Mouse (Mus musculus) left cerebral cortex, postnatal 10 days (tissue): Measurements from ENCODE around the gene Emilin1. TPM values are rescaled to one million over a fixed set of nuclear protein-coding genes. Genes with fewer than 3 reads are reported as not detected.
A peak's percentile ranks its signal among the peaks of the same experiment; 100 is the strongest.

ENCODE experiments used
- DNase-seq, 2 experiments: peaks; one replicate each; pipeline ENCODE4 v3.0.0; 2021 to 2022; ENCODE audit warnings: low spot score in 2 of 2, mixed read lengths in 1 of 2; ENCODE audit errors: extremely low spot score in 1 of 2
- intact Hi-C: fragments of 180-260 bp; cut with DNase I; formaldehyde crosslinking; loops from one replicate; pipeline ENCODE4 v1.15.1; 2025
- total RNA-seq, 2 experiments: library from RNA; stranded (reverse); gene quantifications; 2 replicates each; pipeline ENCODE4 v1.2.3; 2021

Emilin1 gene
- total RNA-seq, 2 experiments from 2014 or later, result 5.1 to 5.5 TPM

GRCm38 (mm10) chr5:30889088-30889754, 24.0 kb upstream of the Emilin1 start:
- DNase-seq, result peak; percentile 36 to 87
- intact Hi-C loops, result loop anchor here (5.0 to 10.0 kb wide), 2 partner anchors 82 to 184 kb away; no protein-coding TSS in a partner anchor

GRCm38 (mm10) chr5:30890375-30890774, 22.8 kb upstream of the Emilin1 start:
- no peak for DNase-seq
- intact Hi-C loops, result no loop called here

- intact Hi-C loops, result no loop called here
- DNase-seq, result no peak
These were observed 11.3 kb upstream of the Emilin1 start for GRCm38 (mm10) chr5:30901860-30902259.

- peak; percentile 93 to 97 for DNase-seq
- intact Hi-C loops, result no loop called here
These were observed 5.7 kb upstream of the Emilin1 start, which contains the start of gene Ost4 for GRCm38 (mm10) chr5:30907413-30908059. Gene Ost4 (minus strand): TSS chr5:30907788.

- intact Hi-C loops, result no loop called here
- peak in 1 of 2 experiments; percentile 16 for DNase-seq
These were observed 4.5 kb upstream of the Emilin1 start for GRCm38 (mm10) chr5:30908426-30909299.

- intact Hi-C loops, result no loop called here
- peak in 1 of 2 experiments; percentile 30 for DNase-seq
These were observed 3.9 kb upstream of the Emilin1 start for GRCm38 (mm10) chr5:30909300-30909659.

- intact Hi-C loops, result no loop called here
- DNase-seq, result no peak
These were observed 3.3 kb upstream of the Emilin1 start for GRCm38 (mm10) chr5:30909863-30910262.

- DNase-seq, result no peak
- intact Hi-C loops, result no loop called here
These were observed 2.7 kb upstream of the Emilin1 start for GRCm38 (mm10) chr5:30910481-30910880.

- DNase-seq, result peak in 1 of 2 experiments; percentile 29
- intact Hi-C loops, result no loop called here
These were observed 1.0 kb upstream of the Emilin1 start for GRCm38 (mm10) chr5:30912156-30912555.

- intact Hi-C loops, result no loop called here
These were observed 966 bp downstream of the Emilin1 start for GRCm38 (mm10) chr5:30914101-30914635.

GRCm38 (mm10) chr5:30914849-30915248, 1.6 kb downstream of the Emilin1 start:
- intact Hi-C loops, result no loop called here
- DNase-seq, result peak in 1 of 2 experiments; percentile 22

More at GRCm38 (mm10) chr5:30914101-30914635, 966 bp downstream of the Emilin1 start:
- DNase-seq, result no peak

GRCm38 (mm10) chr5:30915456-30915855, 2.3 kb downstream of the Emilin1 start:
- no peak for DNase-seq
- intact Hi-C loops, result no loop called here

- peak; percentile 94 for DNase-seq
- intact Hi-C loops, result no loop called here
These were observed 2.8 kb downstream of the Emilin1 start for GRCm38 (mm10) chr5:30915974-30916433.

GRCm38 (mm10) chr5:30916841-30917240, 3.6 kb downstream of the Emilin1 start:
- intact Hi-C loops, result no loop called here
- DNase-seq, result no peak

GRCm38 (mm10) chr5:30917348-30917747, 4.1 kb downstream of the Emilin1 start:
- DNase-seq, result no peak
- intact Hi-C loops, result no loop called here

- DNase-seq, result no peak
- intact Hi-C loops, result no loop called here
These were observed 4.9 kb downstream of the Emilin1 start for GRCm38 (mm10) chr5:30917891-30918670.

- intact Hi-C loops, result no loop called here
These were observed 5.5 kb downstream of the Emilin1 start for GRCm38 (mm10) chr5:30918691-30919090.

More at GRCm38 (mm10) chr5:30918691-30919090, 5.5 kb downstream of the Emilin1 start:
- DNase-seq, result no peak
